Mouse (Mus musculus) B cell, adult 67 days (primary cell): ENCODE results near the gene Stk32c. TPM values are rescaled to one million over a fixed set of nuclear protein-coding genes. Genes with fewer than 3 reads are reported as not detected.

ENCODE experiments used
- total RNA-seq, 2 experiments: library from RNA; stranded (reverse); gene quantifications; 4 replicates each; pipeline ENCODE4 v1.2.4; 2023

Stk32c gene
- not detected for total RNA-seq

GRCm38 (mm10) chr7:139212754-139213745, at the start of gene Stk32c, which contains the start of gene Lrrc27:
TSS of gene Stk32c (minus strand) at chr7:139213307.
TSS of gene Lrrc27 (plus strand) at chr7:139212988.

GRCm38 (mm10) chr7:139247881-139248614, 34.9 kb upstream of the Stk32c start, which contains the start of gene Pwwp2b:
TSS of gene Pwwp2b (plus strand) at chr7:139248482.

GRCm38 (mm10) chr7:139085629-139086194, 127.4 kb downstream of the Stk32c start, which contains the start of gene Dpysl4:
TSS of gene Dpysl4 (plus strand) at chr7:139086001.

Other genes with a start within 250 kb of the Stk32c start
- gene Dpysl4, start 127.3 kb downstream of the Stk32c start, total RNA-seq, result not detected
- 1 to 10 TPM in 1 of 2 experiments, not detected in 1; 1.1 TPM for gene Lrrc27, start 319 bp downstream of the Stk32c start, total RNA-seq
- 1 to 10 TPM; 1.6 to 2.6 TPM for gene Pwwp2b, start 35.2 kb upstream of the Stk32c start, total RNA-seq
- 10 to 100 TPM; 32.1 to 35.0 TPM for gene Inpp5a, start 175.8 kb upstream of the Stk32c start, total RNA-seq